Mouse (Mus musculus) layer of hippocampus, postnatal 25 days (tissue): ENCODE results near the gene Aen. TPM values are rescaled to one million over a fixed set of nuclear protein-coding genes. Genes with fewer than 3 reads are reported as not detected.

Source experiments
- DNase-seq, 2 experiments: peaks; one replicate each; pipeline ENCODE4 v3.0.0; 2022; ENCODE audit warnings: mixed read lengths in 2 of 2, low spot score in 1 of 2; ENCODE audit errors: extremely low spot score in 1 of 2
- microRNA-seq, 2 experiments: library from miRNA; unstranded; fragments of <30 nt; microRNA quantifications; one replicate each; pipeline ENCODE4 v1.2.0; 2021
- total RNA-seq, 2 experiments: library from RNA; stranded (reverse); gene quantifications; 2 replicates each; pipeline ENCODE4 v1.2.3; 2021

The Aen gene
- total RNA-seq, 2 experiments from 2014 or later = 21.5 to 23.1 TPM

DNA sequence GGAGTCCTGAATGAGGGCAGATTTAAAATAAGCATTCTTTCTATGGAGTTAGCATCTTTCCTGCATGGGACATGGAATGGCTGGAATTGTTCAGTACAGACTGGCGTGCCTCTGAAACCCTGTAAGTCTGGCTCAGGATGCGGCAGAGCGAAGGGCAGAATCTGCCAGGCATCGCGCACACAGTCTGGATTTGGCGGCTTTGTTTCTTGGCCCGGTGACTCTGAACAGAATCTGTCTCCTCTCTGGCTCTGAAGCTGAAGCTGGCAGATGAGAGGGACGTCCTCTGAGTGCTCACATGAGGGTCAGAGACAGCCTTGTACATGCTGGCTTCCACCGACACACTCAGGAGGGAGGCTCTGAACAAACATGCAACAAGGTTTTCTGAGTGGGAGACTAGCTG is 30.5 kb downstream of the Aen start:
- no peak for DNase-seq

DNA sequence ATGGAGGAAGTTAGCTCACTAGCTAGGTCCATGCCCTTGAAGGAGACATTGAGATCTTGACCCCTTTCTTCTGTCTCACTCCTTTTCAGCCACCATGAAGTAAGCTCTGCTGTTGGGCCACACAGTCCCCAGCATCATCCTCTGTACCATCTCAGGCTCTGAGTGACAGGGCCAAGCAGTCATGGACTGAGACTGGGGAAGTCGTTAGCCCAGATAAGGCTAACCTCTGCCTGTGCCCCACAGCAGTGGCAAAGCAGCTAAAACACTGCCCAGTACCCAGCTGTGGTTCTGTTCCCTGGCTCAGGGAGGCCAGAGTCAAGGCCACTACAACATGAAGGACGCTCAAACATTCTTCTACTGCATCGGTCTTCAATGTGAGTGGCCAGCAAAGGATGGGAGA is 31.6 kb downstream of the Aen start:
- DNase-seq = no peak

DNA sequence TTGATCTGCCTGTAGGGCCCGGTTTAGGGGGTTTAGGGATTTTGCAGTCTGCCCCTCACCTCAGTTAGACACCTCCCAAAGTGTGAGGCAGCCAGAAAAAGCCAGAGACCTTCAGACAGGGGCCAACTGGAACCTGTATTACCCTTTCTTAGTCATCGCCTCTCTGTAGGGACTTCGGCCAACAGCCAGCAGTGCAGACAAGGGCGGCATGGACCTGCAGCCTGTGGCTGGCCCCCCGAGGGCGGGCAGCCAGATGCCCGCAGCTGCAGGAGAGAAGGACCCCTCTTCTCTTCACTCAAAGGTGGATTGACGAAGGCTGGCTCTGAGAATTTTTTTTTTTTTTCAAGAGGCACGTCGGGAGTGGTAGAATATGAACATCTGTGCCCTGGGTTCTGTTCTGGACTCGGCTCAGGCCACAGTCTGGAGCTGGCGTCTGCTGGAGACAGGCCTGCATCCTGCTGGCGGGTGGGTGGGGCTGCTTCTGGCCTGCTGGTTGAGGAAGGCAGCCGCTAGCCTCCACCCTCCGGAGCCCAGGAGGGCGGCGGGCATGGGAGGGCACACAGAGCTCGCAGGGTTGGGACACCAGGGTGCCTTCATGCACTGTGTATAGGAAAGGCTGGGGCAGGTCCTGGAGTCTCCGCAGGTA is 43.4 kb downstream of the Aen start:
- DNase-seq = no peak

DNA sequence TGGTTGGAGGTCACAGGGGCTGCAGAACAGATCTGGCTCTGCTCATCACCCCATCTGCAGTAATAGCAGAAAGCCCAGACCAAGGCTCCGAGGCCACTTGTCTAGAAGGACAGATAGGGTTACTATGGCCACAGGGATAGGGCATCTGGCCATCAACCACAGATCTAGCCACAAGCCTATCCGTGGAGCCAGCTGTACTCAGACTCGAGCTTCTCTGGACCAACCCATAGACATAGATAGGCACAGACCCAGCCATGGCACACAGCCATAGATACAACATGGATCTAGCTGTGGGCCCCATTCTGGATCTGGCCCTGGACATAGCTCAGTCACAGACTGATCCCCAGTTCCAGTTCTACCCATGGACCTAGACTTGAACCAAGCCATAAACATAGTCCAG is 45.3 kb downstream of the Aen start:
- no peak for DNase-seq

DNA sequence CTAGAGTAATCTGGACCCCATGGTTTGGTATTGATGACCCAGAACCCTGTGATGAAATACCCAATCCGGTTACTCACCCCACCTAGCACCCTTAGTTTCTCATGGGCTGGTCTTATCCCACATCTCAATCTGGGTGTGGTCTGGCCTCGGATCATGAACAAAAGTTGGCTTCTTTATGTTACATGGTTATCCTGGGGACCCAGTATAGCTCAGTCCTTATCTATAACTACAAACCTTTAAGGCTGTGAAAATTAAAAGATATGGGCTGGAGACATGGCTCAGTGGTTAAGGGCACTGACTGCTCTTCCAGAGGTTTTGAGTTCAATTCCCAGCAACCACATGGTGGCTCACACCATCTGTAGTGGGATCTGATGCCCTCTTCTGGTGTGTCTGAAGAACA is 46.9 kb downstream of the Aen start:
- no peak for DNase-seq

DNA sequence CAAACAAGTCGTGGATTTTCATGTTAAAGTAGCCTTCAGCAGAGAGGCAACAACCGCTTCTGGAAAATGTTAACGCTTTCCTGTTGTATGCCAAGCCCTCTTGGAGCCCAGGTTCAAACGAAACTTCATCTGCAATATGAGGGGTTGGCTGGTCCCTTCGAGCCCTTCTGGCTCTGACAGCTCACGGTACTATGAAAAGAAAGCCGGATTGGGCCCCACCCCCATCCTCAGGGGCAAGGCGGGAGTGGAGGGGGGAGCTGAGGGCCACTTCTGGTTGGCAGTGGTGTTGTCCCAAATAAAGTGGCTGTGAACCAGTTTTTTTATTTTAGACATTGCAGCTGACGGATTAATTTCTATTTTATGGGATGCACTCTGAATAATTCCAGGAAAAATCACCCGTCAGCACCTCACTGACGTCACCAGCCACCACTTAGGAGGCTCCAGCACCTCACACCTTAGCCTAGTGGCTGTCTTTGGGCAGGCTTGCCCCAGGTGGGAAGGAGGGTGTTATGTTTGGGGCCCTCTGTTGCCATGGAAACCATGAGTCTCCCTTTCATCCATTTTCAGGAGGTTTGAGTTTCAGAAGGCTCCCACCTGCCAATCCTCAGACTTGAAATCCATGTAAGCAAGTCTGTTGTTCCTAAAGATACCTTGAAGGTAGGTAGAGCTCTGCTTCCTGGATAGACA is 58.4 kb downstream of the Aen start:
- DNase-seq = no peak

DNA sequence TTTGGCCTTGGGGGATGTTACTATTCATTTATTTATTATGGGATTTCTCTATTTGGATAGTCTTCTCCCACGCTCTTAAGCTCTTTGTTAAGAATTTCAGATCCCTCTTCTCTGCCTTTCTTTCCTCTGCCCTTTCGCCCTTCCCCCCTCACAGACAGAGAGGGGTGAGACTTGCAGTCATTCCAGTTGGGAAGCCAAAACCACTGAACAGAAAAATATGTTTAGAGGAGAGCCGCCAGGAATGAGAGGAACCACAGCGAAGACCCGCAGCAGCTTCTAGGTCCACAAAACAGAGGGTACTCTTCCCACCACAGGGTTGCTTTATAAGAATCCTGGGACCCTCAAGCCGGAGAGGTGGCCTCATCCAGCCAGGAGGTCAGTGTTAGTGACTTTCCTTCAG is 59.0 kb downstream of the Aen start:
- DNase-seq = no peak

DNA sequence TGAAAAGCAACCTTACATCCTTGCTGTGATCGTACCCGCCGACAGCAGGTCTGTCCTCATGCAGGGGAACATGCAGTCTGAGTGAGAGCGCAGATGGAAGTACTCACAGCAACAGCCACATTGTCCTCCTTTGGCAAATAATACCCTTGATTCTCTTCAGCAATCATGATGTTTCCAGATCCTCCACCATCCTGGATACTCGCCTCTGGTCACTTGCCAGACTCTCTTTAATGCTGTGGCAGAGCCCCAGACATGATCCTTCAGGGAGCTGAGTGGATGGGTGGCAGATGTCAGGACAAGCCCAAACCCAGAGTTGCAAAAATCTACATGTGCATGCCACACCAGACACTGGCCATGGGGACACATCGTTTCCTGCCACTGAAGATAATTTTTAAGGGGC is 59.4 kb downstream of the Aen start:
- no peak for DNase-seq

DNA sequence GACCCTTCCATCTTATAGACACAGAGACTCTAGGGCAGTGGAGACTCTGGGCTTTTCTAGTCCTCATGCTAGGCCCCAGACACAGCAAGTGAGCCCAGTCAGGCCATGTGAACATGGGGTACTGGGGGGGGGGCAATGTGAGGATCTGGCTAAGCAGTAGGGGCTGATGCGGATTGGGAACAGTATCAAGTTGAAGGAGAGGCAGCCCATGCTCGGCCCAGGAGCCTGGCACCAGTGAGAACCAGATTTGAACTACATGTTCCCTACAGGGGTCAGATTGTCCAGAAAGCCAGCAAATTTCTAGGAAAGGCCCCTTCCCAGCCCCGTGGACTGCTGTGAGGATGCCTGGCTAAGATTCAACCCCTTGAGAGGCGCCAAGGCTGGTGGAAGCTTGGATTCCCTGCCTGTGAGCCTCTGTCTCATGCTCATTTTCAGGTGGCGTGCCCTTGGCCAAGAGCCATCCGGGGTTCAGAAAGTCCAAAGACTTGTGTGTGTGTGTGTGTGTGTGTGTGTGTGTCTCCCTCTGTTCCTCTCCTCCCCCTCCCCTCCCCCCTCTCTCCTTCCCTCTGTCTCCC is 62.9 kb downstream of the Aen start:
- no peak for DNase-seq

Small RNA genes lying within 50 kb of the gene (microRNA-seq; reads per million reads assigned to microRNA genes)
- gene Mir7-2 = 185 to 220 reads per million in 2 experiments

Other genes starting within 250 kb of the Aen start
- 100 to 1,000 TPM; 171 to 232 TPM for gene Ntrk3, start 157.8 kb upstream of the Aen start, total RNA-seq
- 10 to 100 TPM; 32.7 to 39.8 TPM for gene Mrps11, start 112.7 kb upstream of the Aen start, total RNA-seq
- 10 to 100 TPM; 25.8 to 31.8 TPM for gene Mrpl46, start 112.3 kb upstream of the Aen start, total RNA-seq
- 1 to 10 TPM; 6.0 to 6.3 TPM for gene Det1, start 48.6 kb upstream of the Aen start, total RNA-seq
- gene Isg20, start 17.6 kb downstream of the Aen start, total RNA-seq = 1 to 10 TPM; 1.1 to 1.2 TPM
- gene Acan, start 157.6 kb downstream of the Aen start, total RNA-seq = 1 to 10 TPM; 3.0 to 4.0 TPM
- gene Hapln3, start 235.2 kb downstream of the Aen start, total RNA-seq = 1 to 10 TPM; 2.5 to 4.0 TPM